Mouse (Mus musculus): Measurements from ENCODE around the gene Dpagt1.
"Not testable (repeated sequence)": the region's sequence is repeated elsewhere in the genome, so short reads cannot be mapped to it uniquely, and the experiment has no call there.

Gene Dpagt1

GRCm38 (mm10) chr9:44318076-44318825 lies 7.6 kb upstream of the Dpagt1 start:
- in situ Hi-C loops (cut with MseI, MboI): no loop called here

- in situ Hi-C loops (cut with MseI, MboI): no loop called here
Observed at GRCm38 (mm10) chr9:44318826-44319095, 7.1 kb upstream of the Dpagt1 start.

- in situ Hi-C loops (cut with MseI, MboI): no loop called here
Observed at GRCm38 (mm10) chr9:44319105-44319886, 6.5 kb upstream of the Dpagt1 start.

- in situ Hi-C loops (cut with MseI, MboI): no loop called here
Observed at GRCm38 (mm10) chr9:44319887-44320798, 5.7 kb upstream of the Dpagt1 start, which contains the start of gene C2cd2l. Gene C2cd2l, minus strand, starts transcription at chr9:44320285.

- in situ Hi-C loops (cut with MseI, MboI): no loop called here
Observed at GRCm38 (mm10) chr9:44320799-44321133, 5.1 kb upstream of the Dpagt1 start.

GRCm38 (mm10) chr9:44323656-44324055 lies 2.2 kb upstream of the Dpagt1 start:
- in situ Hi-C loops (cut with MseI, MboI): not testable (repeated sequence)

- in situ Hi-C loops (cut with MseI, MboI): no loop called here
Observed at GRCm38 (mm10) chr9:44324147-44324546, 1.7 kb upstream of the Dpagt1 start.

GRCm38 (mm10) chr9:44325032-44325767 lies 619 bp upstream of the Dpagt1 start:
- in situ Hi-C loops (cut with MseI, MboI): not testable (repeated sequence)

GRCm38 (mm10) chr9:44326371-44327063 lies 698 bp downstream of the Dpagt1 start:
- in situ Hi-C loops (cut with MseI, MboI): no loop called here

GRCm38 (mm10) chr9:44327064-44327711 lies 1.4 kb downstream of the Dpagt1 start:
- in situ Hi-C loops (cut with MseI, MboI): no loop called here

- in situ Hi-C loops (cut with MseI, MboI): no loop called here
Observed at GRCm38 (mm10) chr9:44327926-44328325, 2.1 kb downstream of the Dpagt1 start.

- in situ Hi-C loops (cut with MseI, MboI): no loop called here
Observed at GRCm38 (mm10) chr9:44330736-44331135, 4.9 kb downstream of the Dpagt1 start.

- in situ Hi-C loops (cut with MseI, MboI): no loop called here
Observed at GRCm38 (mm10) chr9:44332918-44333638, 7.3 kb downstream of the Dpagt1 start.

GRCm38 (mm10) chr9:44334396-44335330 lies 8.8 kb downstream of the Dpagt1 start, which contains the start of gene H2afx:
Gene H2afx, plus strand, starts transcription at chr9:44334694.
- in situ Hi-C loops (cut with MseI, MboI): no loop called here

- in situ Hi-C loops (cut with MseI, MboI): no loop called here
Observed at GRCm38 (mm10) chr9:44335331-44336092, 9.7 kb downstream of the Dpagt1 start.

GRCm38 (mm10) chr9:44336093-44336406 lies 10.2 kb downstream of the Dpagt1 start:
- in situ Hi-C loops (cut with MseI, MboI): no loop called here

GRCm38 (mm10) chr9:44336513-44336912 lies 10.7 kb downstream of the Dpagt1 start:
- in situ Hi-C loops (cut with MseI, MboI): not testable (repeated sequence)

GRCm38 (mm10) chr9:44336964-44337363 lies 11.1 kb downstream of the Dpagt1 start:
- in situ Hi-C loops (cut with MseI, MboI): no loop called here

Measured in mouse trophoblast stem cell (cell line).